Mouse (Mus musculus) A20 (cell line): ENCODE data around the gene Mrpl17.
A peak's percentile ranks its signal among the peaks of the same experiment; 100 is the strongest.

Source experiments
- DNase-seq: peaks from one replicate; pipeline ENCODE4 v3.0.0-alpha.2; 2011; ENCODE audit warnings: low read depth, low spot score

Gene Mrpl17

DNA sequence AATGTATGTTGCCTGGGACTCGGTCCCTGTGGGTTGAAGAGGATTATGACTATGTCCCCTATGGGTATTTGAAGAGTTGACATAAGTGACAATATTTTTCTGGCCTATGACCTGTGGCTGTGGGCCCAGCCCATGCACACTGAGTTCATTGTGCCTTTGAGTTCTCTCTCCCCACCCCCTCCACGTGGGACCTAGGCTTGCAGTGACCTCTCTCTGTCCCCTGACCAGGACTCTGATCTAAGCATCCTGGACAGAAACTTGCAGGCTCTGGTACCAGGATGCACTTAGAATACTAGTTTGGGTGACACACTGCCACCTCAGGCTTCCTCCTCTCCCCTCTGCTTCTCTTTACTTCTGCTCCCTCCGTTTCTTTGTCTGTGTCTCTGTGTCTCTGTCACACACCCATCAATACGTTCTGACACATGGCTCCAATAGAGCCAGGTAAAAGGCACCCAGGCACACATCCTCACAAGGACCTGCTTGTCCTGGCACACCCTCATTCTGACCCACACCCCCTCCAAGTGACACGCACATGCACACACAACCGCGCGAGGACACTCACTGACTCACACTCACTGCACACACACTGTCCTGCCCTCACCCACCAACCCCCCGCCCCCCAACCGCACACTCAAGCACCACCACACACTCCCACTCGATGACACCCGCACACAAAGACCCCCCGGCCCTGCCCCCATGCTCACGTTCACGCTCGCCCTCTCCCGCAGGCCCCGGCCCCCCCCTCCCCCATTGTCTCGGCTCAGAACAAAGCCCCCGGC, 24.2 kb downstream of the Mrpl17 start:
- DNase-seq: no peak

DNA sequence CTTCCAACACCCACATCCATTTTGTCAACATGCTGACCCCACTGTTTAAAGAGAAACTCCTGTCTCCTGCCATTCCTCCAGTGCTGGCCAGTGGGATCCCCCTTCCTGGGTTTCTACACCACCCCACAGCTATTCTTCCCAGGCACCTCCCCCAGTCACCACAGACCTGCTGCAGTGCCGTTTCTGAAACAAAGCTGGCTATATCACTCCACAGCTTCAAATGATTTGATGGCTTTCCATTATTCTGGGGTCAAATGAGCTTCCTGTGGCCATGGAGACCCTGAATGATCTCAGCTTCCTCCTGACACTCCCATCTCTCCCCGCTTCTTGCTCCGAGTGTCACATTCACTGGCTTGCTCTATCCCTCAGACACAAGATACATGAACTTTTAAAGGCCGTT, 26.3 kb downstream of the Mrpl17 start:
- no peak for DNase-seq

DNA sequence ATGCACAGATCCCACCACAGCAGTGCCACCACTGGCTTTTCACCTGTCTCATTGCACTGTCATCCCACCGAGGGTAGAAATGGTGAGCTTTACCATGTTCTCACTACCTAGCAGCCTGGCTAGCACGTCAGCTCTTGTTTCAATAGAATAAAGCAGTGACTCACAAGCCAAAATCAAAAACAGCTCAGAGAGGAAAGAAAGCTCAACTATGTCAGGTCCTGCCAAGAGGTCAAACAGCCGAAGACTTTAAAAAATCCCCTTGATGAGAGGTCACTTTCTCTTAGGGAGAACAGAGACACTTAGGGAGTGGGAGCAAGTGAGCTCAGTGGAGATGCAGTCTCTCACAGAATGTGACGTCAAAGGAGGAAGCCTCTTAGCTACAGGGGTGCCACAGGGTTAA, 27.0 kb downstream of the Mrpl17 start:
- no peak for DNase-seq

DNA sequence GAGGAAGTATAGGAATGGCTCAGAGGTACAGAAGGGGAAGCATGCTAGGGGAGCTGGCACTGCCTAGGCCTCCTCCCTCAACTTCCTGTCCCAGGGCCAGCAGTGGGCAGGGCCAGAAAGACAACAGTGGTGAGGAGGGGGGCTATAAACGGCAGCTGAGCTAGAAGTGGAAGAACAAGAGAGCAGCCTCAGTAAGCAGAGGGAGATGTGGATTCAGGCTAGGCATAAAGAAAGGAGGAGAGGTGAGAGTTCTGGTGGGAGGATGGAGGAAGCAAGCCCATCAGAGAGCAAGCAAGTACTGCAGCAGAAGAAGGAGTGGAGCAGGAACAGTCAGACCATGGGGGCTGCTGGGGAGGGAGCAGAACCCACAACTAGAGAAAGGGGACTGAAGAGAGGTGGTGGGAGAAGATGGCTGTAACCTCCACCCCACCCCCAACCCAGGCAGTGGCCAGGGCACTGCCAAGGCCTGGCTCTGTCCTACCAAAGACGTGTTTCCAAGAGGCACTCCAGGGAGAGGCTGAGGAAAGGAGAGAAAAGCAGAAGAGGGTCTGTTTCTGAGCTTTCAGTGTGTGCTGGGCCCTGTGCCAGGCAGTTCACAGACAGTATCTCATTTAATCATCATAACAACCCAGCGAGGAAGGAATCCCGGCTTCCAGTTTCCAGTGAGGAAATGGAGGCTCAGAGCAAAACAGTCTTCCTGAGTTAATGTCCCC, 32.2 kb downstream of the Mrpl17 start:
- DNase-seq: peak; percentile 44

DNA sequence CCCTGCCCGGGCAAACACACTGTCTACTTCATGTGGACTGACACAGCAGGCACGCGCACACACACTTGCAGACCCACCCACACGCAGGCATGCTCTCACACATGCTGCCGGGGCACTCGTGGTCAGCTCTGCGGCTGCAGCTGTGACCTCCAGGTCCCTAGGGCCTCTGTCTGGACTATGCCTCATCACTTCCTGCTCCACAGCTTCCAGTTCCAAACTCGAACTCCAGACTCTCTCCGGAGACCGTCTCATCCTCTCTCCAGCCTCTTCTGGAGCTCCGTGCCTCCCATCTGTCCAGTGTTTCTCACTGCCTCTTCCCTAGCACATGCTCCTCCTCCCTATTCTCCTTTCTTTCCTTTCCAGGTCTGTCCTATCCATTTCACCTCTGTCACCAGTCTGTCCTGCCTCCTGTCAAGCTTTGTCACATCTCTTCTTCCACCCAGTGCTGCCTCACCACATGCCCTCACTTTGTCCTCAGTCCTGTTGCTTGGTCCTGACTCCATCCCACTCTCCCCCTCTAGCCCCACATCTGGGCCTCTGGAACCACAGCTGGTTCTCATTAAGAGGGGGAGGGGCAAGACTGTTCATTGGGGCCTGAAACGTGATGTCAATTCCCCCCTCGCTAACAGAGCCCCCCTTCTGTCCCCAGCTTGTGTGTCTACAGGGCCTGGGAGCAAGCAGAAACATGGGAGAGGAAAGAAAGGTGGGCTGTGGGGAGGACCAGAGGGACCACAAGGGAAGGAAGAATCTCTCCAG, 32.9 kb downstream of the Mrpl17 start:
- no peak for DNase-seq

DNA sequence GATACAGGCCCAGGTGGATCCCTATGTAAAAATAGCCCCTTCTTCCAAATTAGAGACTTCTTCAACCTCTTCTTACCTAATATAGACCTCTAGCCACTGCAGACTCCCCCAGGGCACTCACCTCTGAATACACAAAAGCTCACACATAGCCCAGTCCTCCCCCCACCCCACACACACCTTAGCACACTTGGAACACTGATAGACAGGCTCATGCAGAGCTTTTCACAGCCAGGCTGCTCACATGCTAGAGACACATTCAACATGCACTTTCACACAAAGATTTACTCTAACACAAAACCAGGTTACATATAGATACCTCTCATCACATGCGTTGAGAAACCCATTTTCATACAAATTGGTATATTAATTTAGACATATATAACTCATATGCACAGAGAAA, 33.6 kb downstream of the Mrpl17 start:
- no peak for DNase-seq

DNA sequence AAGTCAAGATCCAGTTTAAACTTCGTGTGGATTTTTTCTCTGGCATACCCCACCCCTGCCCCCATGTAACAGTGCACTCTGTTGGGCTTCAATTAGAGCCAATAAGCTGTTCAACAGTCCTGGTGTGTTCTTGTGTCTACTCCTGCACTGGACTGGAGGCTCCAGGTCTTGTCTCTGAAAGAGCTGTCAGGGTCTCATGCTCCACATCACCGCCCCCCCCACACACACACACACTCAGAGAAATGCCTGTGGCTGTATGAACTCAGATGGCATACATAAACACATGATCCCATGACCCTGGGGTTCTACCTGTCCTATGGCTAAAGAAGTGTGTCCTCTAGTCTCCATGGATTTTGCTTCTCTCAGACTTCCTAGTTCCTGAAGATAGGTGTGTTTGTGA, 34.9 kb downstream of the Mrpl17 start:
- no peak for DNase-seq

DNA sequence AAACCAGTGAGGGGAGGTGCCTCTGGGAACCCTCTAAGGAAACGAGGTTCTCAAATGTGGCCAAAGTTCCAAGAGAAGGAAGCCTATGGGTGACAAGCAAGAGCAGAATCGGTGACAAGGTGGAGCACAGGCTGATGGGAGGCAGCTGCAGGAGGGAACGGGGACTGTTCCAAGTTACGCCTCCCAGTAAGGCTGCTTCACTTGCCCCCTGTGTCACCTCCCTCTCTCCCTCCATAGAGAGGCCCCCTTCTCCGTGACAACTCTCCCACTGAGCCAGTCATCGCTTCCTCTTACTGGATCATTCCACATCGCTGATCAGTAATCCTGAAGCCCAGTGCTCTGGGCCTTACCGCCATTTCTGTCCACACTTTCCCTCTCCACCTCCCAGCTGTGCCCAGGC, 36.2 kb downstream of the Mrpl17 start:
- no peak for DNase-seq

DNA sequence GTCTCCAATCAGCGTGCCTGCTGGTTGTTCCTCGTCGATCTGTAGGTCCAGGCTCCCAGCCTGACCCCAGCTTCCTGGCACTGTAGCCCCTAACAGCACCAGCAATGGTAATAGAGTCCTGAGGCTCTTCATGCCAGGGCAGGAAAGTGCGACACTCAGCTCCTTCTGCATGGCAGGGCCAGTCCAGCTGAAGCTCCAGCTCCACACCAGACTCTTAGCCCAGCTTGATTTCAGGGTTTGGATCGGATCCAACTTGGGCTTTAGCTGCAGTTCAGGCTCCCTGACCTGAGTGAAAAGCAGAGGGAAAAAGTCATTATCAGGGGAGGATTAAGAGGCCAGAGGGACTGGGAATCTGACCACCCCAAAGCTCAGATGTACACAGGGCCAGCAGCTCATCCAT, 37.9 kb downstream of the Mrpl17 start:
- DNase-seq: no peak

DNA sequence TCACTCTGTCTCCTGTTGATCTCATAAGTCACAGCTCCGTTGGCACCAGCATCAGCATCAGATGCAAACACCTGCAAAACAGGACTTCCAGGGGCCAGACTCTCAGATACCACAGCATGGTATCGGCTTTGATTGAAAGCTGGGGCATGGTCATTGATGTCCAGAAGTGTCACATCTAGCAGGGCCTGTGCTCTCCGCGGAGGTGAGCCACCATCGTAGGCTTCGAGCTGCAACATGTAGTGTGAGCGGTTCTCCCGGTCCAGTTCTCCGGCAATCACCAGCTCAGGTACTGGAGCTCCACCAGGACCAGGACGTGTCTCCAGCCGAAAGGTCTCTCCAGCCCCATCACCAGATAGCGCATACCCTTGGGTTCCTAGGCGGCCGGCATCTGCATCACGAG, 38.6 kb downstream of the Mrpl17 start:
- DNase-seq: no peak

DNA sequence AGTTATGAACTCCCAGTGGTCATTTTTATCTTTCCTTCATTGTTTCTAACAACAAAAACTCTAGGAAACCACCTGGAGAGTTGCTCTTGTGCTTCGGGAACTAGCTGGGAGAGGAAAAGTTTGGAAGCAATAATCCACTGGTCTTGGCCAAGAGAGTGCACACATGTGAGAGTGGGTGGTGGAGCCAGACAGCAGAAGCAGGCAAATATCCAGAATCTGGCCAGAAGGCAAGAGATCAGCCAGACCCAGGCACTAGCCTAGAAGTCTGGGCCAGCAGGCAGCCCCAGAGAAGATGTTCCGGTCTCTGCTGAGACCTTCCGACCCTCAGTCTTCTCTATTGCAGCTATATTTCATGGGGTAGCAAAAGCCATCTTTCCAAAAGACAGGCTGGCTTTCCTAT, 40.9 kb downstream of the Mrpl17 start:
- DNase-seq: no peak

DNA sequence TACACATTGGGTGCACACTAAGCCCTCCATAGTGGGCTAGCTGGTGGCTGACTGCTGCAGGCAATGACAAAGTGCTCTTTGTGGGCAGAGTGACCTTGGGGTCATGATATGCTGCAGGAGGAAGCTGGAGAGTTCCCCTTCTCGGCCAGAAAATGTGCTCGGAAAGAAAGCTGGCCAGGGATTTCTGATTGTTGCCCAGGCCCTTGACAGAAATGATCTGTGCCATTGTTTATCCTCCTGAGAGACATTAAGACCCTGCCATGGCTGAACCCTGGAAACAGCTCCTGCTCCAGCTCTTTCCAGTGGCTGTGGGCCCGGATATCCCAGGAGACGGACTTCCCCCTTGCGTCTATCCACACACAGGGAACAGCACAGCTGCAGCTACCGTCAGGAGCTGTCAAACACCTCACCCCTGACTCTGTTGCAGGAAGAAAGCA, 43.2 kb downstream of the Mrpl17 start:
- DNase-seq: no peak

DNA sequence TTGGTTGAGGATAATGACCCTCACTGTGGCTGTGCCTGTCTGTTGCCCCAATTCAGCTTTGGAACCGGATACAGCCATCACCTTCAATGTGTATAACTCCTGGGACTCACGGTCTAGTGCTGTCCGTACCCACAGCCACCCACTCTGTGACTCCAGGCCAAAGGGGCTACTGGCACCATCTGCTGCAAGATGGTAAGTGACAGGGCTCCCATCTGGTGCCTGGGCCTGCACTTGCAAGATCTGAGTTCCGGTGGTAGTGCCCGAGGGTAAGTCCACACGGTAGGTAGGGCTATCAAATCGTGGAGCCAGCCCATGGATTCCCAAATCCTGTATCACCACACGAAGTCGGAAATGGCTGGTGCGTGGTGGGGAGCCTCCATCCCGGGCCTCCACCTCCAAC, 46.6 kb downstream of the Mrpl17 start:
- no peak for DNase-seq

DNA sequence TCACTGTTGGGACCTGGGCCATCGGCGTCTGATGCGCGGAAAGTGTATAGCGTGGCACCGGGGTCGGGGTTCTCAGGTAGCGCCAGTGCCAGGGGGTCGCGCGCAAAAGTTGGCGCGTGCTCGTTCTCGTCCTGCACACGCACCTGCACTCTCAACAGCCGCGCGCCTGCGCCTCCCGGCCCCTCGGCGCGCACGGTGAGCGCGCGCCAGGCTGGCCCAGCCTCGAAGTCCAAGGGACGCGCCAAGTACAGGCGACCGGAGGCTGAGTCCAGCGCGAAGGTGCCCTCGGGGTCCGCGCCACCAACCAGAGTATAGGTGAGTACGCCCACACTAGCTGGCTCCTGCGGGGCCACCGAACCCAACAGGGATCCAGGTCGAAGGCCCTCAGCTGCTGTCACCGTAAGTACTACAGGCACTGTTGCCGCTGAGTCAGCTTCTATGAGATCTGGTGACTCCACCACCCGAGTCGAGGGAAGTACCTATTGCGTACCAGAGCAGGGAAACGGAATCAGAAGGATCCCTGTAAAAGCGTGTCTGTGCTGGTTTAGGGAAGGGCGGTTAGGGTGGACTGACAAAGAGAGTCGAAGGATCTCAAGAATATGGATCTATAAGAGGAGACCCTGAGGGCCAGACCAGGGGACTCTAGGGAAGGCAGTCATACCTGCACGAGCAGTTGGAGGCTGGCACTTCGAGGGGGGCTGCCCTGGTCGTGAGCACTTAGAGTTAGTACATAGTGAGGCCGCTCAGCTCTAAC, 48.2 kb downstream of the Mrpl17 start:
- DNase-seq: no peak

DNA sequence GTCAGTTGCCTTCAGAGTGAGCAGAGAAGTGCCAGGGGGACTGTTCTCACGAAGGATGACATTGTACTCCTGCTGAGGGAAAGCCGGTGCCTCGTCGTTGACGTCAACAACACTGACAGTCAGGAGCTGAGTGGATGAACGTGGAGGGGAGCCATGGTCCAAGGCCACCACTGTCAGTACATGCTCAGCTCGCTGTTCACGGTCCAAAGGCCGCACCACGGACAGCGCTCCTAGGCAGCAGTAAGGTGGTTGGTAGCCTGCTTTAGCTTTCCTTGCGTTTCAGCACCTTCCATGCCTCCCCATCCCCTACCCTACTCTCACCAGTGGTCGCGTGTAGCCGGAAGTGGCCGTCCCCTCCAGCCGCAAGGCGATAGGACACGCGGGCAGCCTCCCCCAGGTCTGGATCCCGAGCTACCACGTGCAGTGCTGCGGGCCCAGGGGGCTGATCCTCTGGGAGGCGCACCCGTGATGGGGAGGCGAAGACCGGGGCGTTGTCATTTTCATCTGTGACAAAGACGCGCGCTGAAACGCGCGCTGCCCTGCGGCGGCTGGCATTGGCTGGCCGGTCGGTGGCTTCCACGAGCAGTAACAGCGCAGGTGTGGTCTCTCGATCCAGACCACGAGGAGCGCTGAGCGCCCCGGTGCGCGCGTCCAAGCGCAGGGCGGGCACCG, 49.0 kb downstream of the Mrpl17 start:
- no peak for DNase-seq

DNA sequence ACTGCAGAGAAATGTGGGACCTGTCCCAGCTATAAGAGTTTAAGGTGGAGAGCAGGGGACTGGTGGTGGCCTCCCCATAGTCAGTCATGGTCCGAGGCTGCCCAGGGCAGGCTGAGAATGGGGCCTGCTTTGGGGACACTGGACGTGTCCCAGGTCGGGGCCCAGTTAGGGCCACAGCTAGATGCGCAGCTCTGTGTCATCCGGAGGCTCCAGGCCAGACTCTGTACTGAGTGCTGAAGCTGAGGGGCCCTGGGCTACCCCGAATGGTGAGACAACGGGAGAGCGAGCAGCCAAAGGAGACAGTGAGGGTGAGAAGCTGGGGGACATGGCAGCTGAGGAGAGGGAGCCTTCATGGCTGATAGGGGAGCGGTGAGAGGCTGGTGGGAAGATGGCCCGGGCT, 57.6 kb downstream of the Mrpl17 start:
- no peak for DNase-seq
